Mouse (Mus musculus) thymus, postnatal 36 days (tissue): Measurements from ENCODE around the gene Sap30l.
"Not testable (repeated sequence)": the region's sequence is repeated elsewhere in the genome, so short reads cannot be mapped to it uniquely, and the experiment has no call there.

ENCODE experiments used
- DNase-seq, 2 experiments: peaks; one replicate each; pipeline ENCODE4 v3.0.0; 2022; ENCODE audit warnings: mixed read lengths in 2 of 2

Sap30l gene

DNA sequence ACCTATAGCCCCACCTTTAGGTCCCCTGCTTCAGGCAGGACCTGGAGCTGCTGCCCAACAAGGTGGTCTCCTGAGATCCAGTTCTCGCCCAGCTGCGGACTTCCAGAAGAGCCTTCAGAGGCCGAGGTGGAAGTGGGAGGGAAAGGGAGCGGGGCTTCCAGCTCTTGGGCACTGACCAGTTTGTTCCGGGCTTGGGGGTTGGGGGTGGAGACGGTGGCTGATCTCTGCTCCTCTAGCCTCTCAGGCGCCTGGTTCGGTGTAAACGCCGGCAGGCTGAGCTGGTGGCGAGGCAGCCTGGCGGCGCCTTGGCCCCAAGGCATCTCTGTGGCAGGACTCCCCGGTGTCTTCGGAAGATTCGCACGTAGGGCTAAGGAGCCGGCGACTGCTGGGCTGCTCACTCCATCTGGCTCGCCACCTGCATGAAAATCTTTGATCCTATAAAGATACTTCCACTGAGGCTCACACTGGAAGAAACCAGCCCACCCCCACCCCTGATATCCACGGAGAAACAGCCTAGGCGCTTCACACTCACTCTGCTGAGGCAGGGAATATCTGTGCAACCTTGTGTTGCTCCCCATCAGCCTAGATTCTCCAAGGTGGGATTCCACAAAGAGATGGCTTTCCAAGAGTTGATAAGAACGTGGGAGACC lies 31.2 kb downstream of the Sap30l start, which contains the start of gene Hand1:
Gene Hand1, minus strand, starts transcription at position 267 of the 650 bp plus-strand sequence.
- no peak for DNase-seq

DNA sequence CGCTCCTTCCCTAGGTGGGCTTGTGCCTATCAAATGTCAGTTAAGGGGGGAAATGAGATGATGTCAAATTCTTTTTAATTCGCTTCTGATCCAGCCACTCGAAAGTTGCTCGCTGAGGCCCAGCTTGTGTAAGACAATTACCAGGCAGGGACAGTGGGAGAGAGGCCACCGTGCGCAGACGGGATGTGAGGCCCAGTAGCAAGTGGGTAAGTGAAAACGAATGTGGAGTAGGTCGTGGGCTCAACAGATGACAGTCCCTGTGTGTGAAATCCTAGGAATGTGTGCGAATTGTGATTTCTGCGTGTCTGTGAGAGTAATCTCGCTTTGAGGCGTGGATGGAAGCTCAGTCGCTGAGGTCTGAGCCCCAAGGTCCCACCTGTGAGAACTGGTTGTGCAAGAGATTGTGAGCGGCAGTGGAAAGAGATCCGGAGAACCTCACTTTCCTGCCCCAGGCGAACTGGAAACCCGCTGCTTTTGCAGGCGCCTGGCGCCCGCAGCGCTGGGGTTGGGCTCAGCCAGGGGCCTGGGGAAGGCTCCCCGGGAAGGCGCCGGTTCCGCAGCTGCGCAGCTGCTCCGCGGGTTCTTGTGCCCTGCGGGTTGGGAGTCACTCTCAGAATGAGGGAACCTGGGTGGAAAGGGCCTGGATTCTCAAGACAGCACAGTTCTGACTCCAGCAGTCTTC lies 32.0 kb downstream of the Sap30l start:
- no peak for DNase-seq

DNA sequence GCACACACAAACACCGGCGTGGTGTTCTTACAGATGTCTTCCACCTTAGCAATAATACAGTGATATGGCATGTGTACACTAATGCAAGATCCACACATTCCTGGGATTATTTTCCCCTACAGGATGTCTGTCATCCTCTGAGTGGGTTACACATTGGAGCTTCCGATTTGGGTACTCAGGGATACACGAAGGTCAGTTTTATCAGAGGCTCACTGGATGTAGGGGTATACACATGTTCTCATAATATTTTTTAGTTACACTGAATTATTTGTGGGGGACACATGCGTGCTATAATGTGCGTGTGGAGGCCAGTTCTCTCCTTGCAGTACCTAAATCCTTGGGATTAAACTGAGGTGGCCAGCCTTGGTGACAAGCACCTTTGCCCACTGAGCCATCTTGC lies 32.6 kb downstream of the Sap30l start:
- no peak for DNase-seq

DNA sequence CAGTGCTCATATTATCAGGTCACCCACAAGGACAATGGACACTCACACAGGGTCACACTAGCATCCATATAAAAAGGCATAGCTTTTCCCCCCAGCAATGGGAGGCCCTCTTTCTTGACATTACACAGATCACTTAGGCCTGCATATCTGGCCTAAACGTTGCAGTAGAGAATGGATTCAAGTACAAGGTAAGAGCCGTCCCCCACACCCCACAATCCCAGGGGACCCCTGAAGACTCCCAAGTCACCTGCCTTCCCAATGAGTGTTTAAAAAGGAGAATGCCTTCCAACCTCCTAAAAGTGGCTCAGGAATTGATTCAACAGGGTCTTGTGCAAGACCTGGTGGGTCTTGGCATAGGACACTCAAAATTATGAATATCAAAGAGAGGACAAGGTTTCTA lies 33.9 kb downstream of the Sap30l start:
- DNase-seq: no peak

DNA sequence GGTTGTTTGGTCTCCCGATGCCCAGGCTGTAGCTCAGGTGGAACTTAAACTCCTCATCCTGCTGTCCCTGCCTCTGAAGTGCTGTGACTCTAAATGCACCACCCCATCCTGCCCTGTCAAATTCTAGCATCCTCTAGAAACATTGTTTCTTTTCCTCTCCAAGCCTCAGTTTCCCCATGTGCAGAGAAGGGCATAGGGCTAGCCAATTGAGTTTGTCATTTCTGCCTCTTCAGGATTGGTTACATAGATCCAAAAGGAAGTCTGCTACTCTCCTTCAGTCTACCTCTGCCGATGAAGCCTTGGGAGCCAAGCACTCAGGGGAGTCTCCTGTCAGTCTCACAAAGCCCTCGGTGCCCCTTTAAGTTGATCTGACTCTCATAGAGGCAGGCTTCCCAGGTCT lies 34.5 kb downstream of the Sap30l start:
- no peak for DNase-seq

DNA sequence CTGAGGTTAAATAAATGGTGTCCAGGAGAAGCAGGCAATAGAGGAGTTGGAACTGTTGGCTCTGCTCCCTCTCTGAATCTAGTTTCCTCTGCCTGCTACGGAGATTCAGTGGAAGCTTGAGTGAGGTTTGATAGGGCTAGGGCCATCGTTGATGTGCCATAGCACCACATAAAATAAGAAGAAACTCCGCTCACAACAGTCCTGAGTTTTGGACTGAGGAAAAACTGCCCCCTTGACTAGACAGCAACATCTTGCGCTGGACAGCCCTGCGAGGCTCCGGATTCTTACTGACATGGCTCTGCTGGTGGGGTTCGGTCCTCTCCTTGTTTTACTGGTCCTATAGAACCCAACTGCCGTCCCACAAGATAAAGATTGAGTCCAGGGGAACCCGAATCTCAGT lies 35.0 kb downstream of the Sap30l start:
- DNase-seq: no peak

DNA sequence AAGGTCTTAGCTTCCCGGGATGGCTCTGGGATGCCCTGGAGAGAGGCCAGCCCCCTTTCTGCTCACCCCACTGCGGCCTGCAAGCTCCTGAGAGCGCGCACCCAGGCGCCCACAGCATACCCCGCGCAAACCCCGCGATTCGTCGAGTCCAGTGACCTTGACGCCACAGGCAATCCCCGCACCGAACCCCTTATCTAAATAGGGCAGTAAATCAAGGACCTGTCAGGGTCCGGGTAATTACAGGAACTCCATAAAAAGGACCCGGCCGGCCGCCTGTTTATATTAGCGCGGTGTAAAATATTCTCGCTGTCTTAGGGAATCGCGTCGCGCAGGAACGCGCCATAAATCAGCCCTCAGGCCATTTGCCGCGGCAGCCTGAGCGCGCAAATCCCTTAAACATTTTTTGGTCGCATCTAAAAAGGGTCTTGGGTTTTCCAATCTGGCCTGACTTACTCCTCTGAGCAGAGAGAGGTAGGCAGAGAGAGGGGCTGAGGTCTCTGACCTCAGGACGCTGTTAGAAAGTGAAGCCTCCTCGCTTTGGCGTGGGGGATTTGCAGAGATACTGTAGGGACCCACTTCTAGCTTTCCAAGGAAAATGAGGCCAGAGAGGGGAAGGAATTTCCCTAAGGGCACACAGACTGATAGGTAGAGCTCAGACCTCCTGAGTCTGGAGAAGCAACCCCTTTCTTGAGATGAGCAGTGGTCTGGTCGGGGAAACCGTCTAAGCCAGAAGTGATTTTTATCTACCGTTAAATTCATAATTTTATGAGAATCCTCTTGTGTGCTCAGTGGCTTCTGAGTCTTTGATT lies 35.6 kb downstream of the Sap30l start:
- DNase-seq: no peak

DNA sequence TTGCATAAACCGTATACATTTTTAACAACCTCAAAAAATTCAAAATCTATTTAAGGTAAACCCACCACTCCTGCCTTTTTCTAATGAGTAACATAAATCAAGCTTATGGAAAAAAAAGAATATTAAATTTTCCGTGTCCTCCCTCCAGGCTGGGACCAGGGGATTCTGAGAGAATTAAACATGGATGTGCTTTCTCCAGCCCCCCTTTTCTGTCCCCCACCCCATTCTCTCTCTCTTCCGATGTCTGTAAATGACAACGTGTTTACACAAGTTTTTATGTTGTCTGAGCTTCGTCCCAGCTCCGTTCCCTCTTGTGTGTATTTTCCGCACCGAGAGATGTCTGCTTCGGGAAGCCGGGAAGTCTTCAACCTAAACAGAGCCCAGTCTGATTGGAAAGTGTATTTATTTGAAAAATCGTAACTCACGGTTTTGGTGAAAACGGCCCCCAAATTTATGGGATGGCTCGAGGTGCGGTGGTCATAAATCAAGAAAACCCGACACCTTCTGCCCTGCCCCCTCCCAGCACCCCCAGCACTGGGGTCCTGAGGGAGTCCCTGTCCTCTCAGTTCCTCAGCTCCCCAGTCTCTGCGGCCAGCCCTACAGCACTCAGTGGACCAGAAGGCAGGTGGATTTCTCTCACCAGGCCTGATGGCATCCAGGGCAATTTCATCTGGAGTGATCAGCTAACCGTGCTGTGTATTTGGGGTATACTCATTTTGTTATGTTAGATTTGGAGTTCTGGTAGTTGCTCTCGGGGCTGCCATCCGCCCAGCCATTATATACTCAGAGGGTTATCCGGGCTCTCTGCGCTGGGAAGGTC lies 36.6 kb downstream of the Sap30l start:
- DNase-seq: no peak

DNA sequence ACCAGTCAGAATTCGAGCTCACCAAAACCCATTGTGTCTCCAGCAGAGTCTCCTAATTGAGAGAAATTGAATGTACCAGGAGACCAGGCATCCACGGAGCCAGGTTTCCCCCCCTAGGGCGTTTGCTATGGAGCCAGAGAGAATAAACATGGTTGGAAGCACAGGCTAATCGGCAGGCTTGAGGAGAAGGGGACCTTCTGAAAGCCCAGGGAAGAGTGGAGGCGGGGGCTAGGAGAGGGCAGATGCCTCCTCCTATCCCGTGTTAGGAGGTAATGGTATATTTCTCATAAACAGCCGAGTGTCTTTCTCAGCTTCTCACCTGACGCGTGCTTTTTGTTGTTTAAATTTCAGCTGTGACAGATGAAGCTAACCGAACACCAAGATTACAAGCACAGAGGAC lies 39.5 kb downstream of the Sap30l start:
- no peak for DNase-seq

DNA sequence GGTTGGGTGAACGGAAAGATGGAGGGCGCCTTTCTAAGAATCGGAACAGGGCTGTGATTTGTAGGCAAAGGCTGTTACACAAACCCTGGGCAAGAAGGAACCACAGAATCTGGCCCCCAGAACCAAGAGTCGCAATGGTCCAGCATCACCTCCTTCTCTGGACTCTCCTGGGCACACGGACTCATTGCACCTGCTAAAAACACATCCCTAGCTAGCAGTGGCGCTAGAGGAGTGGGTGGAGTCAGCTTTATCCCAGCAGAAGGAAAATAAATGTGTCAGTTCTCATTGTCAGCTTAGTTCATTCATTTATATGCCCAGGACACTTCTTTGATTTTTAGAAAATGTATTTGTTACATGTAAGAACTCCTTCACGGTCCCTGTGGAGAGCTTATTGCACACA lies 40.0 kb downstream of the Sap30l start:
- DNase-seq: no peak

DNA sequence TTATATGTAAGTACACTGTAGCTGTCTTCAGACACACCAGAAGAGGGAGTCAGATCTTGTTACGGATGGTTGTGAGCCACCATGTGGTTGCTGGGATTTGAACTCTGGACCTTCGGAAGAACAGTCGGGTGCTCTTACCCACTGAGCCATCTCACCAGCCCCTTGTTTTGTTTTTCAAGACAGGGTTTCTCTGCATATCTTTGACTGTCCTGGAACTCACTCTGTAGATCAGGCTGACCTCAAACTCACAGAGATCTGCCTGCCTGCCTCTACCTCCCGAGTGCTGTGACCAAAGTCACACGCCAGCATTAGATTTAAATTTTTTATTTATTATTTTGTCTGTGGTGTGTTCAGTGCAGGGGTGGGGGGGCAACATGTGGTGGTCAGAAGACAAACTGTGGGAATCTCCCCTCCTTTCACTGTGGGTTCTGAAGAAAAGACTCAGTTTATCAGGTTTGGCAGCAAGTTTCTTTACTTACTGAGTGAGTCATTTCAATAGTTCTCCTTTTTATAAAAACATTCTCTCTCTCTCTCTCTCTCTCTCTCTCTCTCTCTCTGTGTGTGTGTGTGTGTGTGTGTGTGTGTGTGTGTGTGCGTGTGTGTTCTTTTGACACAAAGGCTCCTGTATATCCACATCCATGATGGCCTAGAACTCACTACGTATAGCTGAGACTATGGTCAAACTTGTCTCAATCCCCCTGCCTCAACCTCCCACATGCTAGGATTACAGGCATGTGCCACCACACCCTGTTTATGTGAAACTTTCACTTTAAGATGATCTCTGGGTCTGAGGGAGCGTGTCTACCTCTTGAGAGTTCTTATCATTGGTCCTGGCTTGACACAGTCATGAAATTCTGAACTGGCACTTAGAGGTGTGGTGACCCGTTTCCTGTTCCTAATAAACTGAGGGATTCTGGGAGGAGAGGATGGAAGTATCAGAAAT lies 45.3 kb downstream of the Sap30l start:
- DNase-seq: not testable (repeated sequence)

DNA sequence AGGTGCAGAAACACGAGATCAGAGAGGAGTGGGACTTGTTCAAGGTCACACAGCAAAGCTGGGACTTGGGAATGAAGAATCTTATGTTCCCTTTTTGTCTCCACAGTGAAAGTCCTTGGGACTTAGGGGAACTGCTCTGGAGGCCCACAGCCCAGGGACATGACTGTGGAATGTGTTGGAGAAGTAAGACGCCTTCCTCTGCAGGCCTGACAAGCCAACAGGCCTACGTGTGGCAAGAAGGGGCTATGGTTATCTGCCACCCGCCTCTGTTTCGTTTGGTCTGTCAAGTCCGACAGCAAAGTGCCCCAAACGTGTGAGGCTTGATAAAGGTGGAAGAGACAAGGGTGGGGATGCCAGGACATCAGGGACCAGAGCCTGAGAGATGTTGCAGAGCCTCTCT lies 46.0 kb downstream of the Sap30l start:
- DNase-seq: no peak

DNA sequence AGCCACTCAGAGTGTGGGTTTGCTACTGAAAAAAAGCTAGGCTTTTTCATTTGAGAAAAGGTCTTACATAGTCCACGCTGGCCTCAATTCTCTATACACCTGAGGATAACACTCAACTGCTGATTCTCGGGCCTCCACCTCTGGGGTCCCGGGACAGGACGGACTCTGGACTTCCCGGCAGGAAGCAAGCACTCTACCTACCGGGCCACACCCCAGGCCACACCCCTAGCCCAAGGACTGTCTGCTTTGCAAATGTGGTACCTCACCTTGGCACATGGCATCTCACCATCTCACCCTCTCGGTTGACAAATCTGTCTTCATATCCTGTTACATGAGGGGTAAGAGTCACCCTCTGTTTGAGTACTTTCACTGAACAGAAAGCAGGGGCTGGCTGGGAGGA lies 48.9 kb downstream of the Sap30l start:
- DNase-seq: no peak

DNA sequence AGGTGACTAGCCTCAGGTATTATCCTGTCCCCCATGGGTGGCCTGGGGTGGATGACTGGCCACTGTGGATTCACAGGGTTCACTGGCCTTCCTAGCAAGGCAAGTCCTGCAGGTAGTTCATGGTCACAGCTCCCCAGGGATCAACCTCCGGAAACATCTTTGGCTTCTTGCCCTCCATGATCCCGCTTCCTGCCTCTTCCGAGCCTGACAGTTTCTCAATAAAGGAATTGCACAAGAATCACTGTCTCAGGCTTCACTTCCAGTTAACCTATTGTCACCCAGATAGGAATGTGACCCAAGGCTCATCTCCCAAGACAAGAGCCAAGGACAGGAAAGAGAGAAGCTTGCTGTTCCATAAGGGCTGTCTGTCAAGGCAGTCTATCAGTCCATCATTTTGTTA lies 49.5 kb downstream of the Sap30l start:
- DNase-seq: no peak

DNA sequence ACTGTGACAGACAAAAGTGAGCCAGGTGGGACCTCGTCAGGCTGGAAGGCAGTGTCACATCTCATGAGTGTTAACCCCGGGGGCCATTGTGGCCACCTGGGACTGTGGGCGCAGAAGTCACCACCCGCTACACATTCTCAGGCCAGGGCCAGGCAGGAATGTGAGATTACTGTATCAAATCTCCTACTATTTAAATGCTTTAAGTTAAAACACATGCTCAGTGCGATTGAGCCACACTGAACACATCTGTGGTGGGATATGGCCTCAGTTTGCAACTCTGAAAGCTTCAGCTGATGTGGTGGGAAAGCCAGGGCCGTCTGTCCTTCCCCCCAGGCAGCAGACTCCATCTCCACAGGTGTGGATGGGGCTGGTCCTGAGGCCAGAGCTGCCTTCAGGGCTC lies 52.1 kb downstream of the Sap30l start:
- DNase-seq: no peak

DNA sequence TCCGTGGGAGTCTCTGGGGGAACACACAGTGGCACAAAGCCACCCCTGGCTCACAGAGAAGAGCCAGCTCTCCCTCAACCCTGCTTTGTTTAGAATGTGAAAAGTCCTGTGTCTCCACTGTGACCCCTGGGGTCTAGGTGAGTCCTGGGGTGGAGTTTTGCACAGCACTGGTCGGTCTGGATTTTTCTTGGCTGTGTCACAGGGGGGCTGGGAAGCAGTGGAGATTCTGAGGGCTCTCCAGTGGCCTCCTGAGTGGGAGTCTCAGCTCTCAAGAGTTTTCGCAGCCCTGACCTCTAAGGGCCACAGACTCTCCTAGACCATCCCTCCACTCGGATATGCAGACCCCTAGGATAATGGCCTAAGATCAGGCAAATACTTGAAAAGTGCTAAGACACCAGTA lies 56.3 kb downstream of the Sap30l start:
- no peak for DNase-seq
